Mouse (Mus musculus): ENCODE measurements around the gene Tmem116. TPM values are rescaled to one million over a fixed set of nuclear protein-coding genes. Genes with fewer than 3 reads are reported as not detected.

Tmem116 gene
- polyA plus RNA-seq, 1 experiment from 2014 or later = 0.45 TPM

- 9% methylated on average over 9 of the region's 9 CpGs for WGBS
- Histone ChIP-seq H3K4me2 (ENCODE audit: low read depth, low read length) (peak overlapping the region; percentile 56), H3K36me3 (replicated peaks; ENCODE audit: control insufficient read depth, insufficient read depth, low read depth, low read length) (peaks cover 4% of the 10 kb centered on the region; the same call in 1 of the 2 replicates), H3K27me3 (ENCODE audit: control insufficient read depth, insufficient read depth, low read length) (no peaks in the 10 kb centered on the region), H3K4me1 (ENCODE audit: control insufficient read depth, insufficient read depth, low read length) (no peaks in the 10 kb centered on the region), H3K27ac (replicated peaks; ENCODE audit: low read depth, low read length) (peak overlapping the region; percentile 52), H3K9ac (replicated peaks; ENCODE audit: low read length) (peak overlapping the region; percentile 80), H3K9me3 (replicated peaks; ENCODE audit: control insufficient read depth, low read length) (no peaks in the 10 kb centered on the region), H3K4me3 (ENCODE audit: low read depth, low read length) (peak overlapping the region; percentile 88)
- DNase-seq (ENCODE audit: low spot score) = no peak
- ATAC-seq (replicated peaks; ENCODE audit: insufficient number of reproducible peaks, low FRiP score, low TSS enrichment, low read depth) = peak; percentile 10; the same call in 1 of the 2 replicates
Measured at GRCm38 (mm10) chr5:121452906-121453305, 1.2 kb downstream of the Tmem116 start.

- Histone ChIP-seq H3K9ac (replicated peaks; ENCODE audit: low read length) (no peak overlapping the region), H3K4me2 (ENCODE audit: low read depth, low read length) (no peak overlapping the region), H3K27me3 (ENCODE audit: control insufficient read depth, insufficient read depth, low read length) (no peaks in the 10 kb centered on the region), H3K4me3 (ENCODE audit: low read depth, low read length) (no peak overlapping the region), H3K9me3 (replicated peaks; ENCODE audit: control insufficient read depth, low read length) (no peaks in the 10 kb centered on the region), H3K4me1 (ENCODE audit: control insufficient read depth, insufficient read depth, low read length) (no peaks in the 10 kb centered on the region), H3K27ac (replicated peaks; ENCODE audit: low read depth, low read length) (no peak overlapping the region; the same call in 1 of the 2 replicates), H3K36me3 (replicated peaks; ENCODE audit: control insufficient read depth, insufficient read depth, low read depth, low read length) (no peaks in the 10 kb centered on the region)
- no peak for ATAC-seq (replicated peaks; ENCODE audit: insufficient number of reproducible peaks, low FRiP score, low TSS enrichment, low read depth)
- no peak for DNase-seq (ENCODE audit: low spot score)
- 90% methylated on average over 13 of the region's 13 CpGs for WGBS
Measured at GRCm38 (mm10) chr5:121453743-121454502, 2.2 kb downstream of the Tmem116 start.

DNA sequence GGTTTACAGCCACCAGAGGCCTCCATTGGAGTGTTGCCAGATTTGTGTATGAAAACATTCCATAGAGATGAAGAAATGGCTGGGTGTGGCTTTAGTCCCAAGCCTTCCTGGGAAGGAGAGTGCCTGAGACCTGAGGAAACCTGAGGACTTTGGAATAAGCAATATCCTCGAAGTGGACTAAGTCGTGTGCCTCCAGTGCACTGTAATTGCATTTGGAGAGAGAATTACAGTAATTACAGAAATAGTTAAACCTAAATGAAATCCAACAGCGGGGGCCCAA is 2.8 kb downstream of the Tmem116 start:
- Histone ChIP-seq H3K4me2 (ENCODE audit: low read depth, low read length) (no peak overlapping the region), H3K4me1 (ENCODE audit: control insufficient read depth, insufficient read depth, low read length) (no peaks in the 10 kb centered on the region), H3K4me3 (ENCODE audit: low read depth, low read length) (no peak overlapping the region), H3K27me3 (ENCODE audit: control insufficient read depth, insufficient read depth, low read length) (no peaks in the 10 kb centered on the region), H3K36me3 (replicated peaks; ENCODE audit: control insufficient read depth, insufficient read depth, low read depth, low read length) (no peaks in the 10 kb centered on the region), H3K27ac (replicated peaks; ENCODE audit: low read depth, low read length) (no peak overlapping the region), H3K9ac (replicated peaks; ENCODE audit: low read length) (no peak overlapping the region), H3K9me3 (replicated peaks; ENCODE audit: control insufficient read depth, low read length) (no peaks in the 10 kb centered on the region)
- no peak for DNase-seq (ENCODE audit: low spot score)
- ATAC-seq (replicated peaks; ENCODE audit: insufficient number of reproducible peaks, low FRiP score, low TSS enrichment, low read depth) = no peak
- WGBS = 79% methylated on average over 3 of the region's 3 CpGs

DNA sequence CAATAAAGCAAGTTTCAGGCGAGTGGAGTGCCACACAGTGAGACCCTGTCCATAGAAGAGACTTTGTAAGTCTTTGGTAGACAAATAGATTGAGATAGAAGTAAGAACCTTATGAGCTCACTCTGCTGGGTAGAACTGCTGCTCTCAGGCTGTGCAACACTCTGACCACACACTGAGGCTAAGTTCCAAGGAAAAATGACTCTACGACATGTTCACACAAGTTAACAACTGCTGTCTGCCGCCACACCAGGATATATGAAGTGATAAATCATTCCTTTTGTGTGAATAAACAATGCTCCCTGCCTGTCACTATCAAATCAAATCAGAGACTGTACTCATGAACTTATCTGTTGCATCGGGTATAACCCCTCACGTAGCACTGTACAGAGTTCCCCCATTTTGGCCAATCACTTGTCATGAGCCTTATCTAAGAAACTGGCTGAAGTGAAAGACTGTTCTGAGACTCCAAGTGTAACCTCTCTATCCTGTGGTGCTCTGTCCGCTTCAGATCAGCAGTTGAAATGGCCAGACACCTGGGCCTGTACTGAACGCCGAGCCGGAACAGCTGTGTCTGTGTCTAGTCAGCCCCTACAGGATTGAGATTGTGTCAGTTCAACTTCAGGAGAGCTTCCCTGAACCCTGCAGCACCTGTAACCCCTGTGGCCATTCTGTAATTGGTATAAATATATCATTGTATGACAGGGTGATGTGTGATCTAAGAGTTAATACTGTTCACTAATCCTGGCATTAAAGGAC is 4.0 kb downstream of the Tmem116 start:
- DNase-seq (ENCODE audit: low spot score) (no peak), ATAC-seq (replicated peaks; ENCODE audit: insufficient number of reproducible peaks, low FRiP score, low TSS enrichment, low read depth) (no peak)
- Histone ChIP-seq H3K4me2 (ENCODE audit: low read depth, low read length) (no peak overlapping the region), H3K4me3 (ENCODE audit: low read depth, low read length) (no peak overlapping the region), H3K9me3 (replicated peaks; ENCODE audit: control insufficient read depth, low read length) (no peaks in the 10 kb centered on the region), H3K27me3 (ENCODE audit: control insufficient read depth, insufficient read depth, low read length) (no peaks in the 10 kb centered on the region), H3K36me3 (replicated peaks; ENCODE audit: control insufficient read depth, insufficient read depth, low read depth, low read length) (no peaks in the 10 kb centered on the region), H3K27ac (replicated peaks; ENCODE audit: low read depth, low read length) (no peak overlapping the region), H3K4me1 (ENCODE audit: control insufficient read depth, insufficient read depth, low read length) (no peaks in the 10 kb centered on the region), H3K9ac (replicated peaks; ENCODE audit: low read length) (no peak overlapping the region)
- 81% methylated on average over 9 of the region's 9 CpGs for WGBS

- 47% methylated on average over 4 of the region's 4 CpGs for WGBS
- no peaks in the 10 kb centered on the region for H3K27me3 ChIP-seq (ENCODE audit: control insufficient read depth, insufficient read depth, low read length)
- no peaks in the 10 kb centered on the region for H3K4me1 ChIP-seq (ENCODE audit: control insufficient read depth, insufficient read depth, low read length)
- H3K36me3 ChIP-seq (replicated peaks; ENCODE audit: control insufficient read depth, insufficient read depth, low read depth, low read length) = no peaks in the 10 kb centered on the region
- DNase-seq (ENCODE audit: low spot score) = no peak
- no peak overlapping the region for H3K9ac ChIP-seq (replicated peaks; ENCODE audit: low read length)
- H3K4me2 ChIP-seq (ENCODE audit: low read depth, low read length) = no peak overlapping the region
- H3K4me3 ChIP-seq (ENCODE audit: low read depth, low read length) = no peak overlapping the region
- H3K27ac ChIP-seq (replicated peaks; ENCODE audit: low read depth, low read length) = no peak overlapping the region
- ATAC-seq (replicated peaks; ENCODE audit: insufficient number of reproducible peaks, low FRiP score, low TSS enrichment, low read depth) = 0 out of 2 replicates have a peak, but pooled peaks have one; percentile 29
- H3K9me3 ChIP-seq (replicated peaks; ENCODE audit: control insufficient read depth, low read length) = no peaks in the 10 kb centered on the region
Measured at GRCm38 (mm10) chr5:121461339-121462170, 9.9 kb downstream of the Tmem116 start.

DNA sequence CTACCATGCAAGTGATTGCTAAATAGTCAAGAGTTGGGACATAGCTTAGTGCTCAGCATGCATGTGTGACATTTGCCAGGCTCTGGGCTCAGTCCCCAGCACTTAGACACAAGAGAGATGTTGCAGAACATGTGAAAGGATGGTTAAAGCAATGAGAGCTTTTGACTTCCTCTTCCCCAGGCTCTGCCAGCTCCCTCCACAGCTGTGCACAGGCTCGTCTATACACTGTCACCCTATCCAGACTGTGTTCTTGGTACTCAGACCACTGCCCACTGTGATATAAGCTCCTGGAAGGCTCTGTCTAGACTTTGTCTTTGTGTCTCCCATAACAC is 10.4 kb downstream of the Tmem116 start:
- no peaks in the 10 kb centered on the region for H3K27me3 ChIP-seq (ENCODE audit: control insufficient read depth, insufficient read depth, low read length)
- H3K27ac ChIP-seq (replicated peaks; ENCODE audit: low read depth, low read length) = no peak overlapping the region
- no peaks in the 10 kb centered on the region for H3K4me1 ChIP-seq (ENCODE audit: control insufficient read depth, insufficient read depth, low read length)
- no peak overlapping the region for H3K4me3 ChIP-seq (ENCODE audit: low read depth, low read length)
- 10% methylated on average over 1 of the region's 1 CpGs for WGBS
- ATAC-seq (replicated peaks; ENCODE audit: insufficient number of reproducible peaks, low FRiP score, low TSS enrichment, low read depth) = no peak
- no peak overlapping the region for H3K9ac ChIP-seq (replicated peaks; ENCODE audit: low read length)
- H3K4me2 ChIP-seq (ENCODE audit: low read depth, low read length) = no peak overlapping the region
- H3K9me3 ChIP-seq (replicated peaks; ENCODE audit: control insufficient read depth, low read length) = no peaks in the 10 kb centered on the region
- no peaks in the 10 kb centered on the region for H3K36me3 ChIP-seq (replicated peaks; ENCODE audit: control insufficient read depth, insufficient read depth, low read depth, low read length)
- no peak for DNase-seq (ENCODE audit: low spot score)

GRCm38 (mm10) chr5:121462967-121463366 is 11.3 kb downstream of the Tmem116 start:
- Histone ChIP-seq H3K4me1 (ENCODE audit: control insufficient read depth, insufficient read depth, low read length) (no peaks in the 10 kb centered on the region), H3K27me3 (ENCODE audit: control insufficient read depth, insufficient read depth, low read length) (no peaks in the 10 kb centered on the region), H3K36me3 (replicated peaks; ENCODE audit: control insufficient read depth, insufficient read depth, low read depth, low read length) (no peaks in the 10 kb centered on the region), H3K4me3 (ENCODE audit: low read depth, low read length) (no peak overlapping the region), H3K4me2 (ENCODE audit: low read depth, low read length) (no peak overlapping the region), H3K9me3 (replicated peaks; ENCODE audit: control insufficient read depth, low read length) (no peaks in the 10 kb centered on the region), H3K9ac (replicated peaks; ENCODE audit: low read length) (no peak overlapping the region), H3K27ac (replicated peaks; ENCODE audit: low read depth, low read length) (no peak overlapping the region)
- 50% methylated on average over 5 of the region's 5 CpGs for WGBS
- no peak for DNase-seq (ENCODE audit: low spot score)
- no peak for ATAC-seq (replicated peaks; ENCODE audit: insufficient number of reproducible peaks, low FRiP score, low TSS enrichment, low read depth)

All from embryonic facial prominence, embryonic 11.5 days (tissue).